ENCODE assay signal across 9 mouse cellular contexts in the genomic region with DNA sequence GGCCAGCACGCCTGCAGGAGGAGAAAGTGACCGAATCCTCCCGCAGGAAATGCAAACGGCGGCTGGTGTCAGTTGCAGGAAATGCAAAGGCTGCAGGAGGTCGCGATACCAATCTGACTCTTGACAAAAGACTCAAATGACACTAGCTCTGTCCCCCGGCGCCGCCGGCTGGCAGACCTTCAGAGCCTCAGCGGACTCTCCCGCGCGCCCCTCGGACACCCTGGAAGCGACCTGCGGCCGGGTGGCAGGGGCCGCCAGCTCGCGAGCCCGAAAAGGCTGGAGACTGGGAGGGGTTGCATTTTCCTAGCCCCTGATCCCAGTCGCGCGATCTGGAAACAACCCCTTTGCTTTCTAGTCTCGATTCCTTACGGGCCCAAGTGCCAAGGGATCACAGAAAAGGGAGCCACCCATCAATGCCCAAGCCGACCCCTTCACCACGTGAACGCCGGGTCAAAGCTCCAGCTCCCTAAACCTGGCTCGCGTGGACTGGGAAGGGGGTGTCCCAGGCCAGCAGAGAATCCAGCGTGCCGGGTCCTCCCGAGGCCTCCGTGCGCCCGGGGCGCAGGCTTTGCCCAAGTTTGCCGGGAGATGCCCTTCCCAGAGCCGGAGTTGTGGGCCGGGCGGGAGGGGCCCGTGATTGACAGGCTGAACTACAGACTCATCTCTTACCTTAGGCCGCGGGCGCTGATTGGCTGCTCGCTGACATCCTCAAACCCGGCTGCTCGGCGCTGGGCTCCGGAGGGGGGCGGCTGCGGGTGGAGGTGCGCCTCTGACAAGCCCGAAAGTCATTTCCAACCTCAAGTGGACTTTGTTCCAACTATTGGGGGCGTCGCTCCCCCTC. TPM values are rescaled to one million over a fixed set of nuclear protein-coding genes. Genes with fewer than 3 reads are reported as not detected.
DNase-seq lines count a peak whose midpoint lies in the region; ATAC-seq lines count a peak whose summit lies in the region.
"Had no signal": no experiment of that assay in that cellular context is flagged by ENCODE, and none has a peak within 500 bp of the region (broad histone marks: within the 10 kb centered on the region; RNA-seq: fewer than 3 reads in every experiment).

A gene (plus strand): TSS at position 764 of the 841 bp plus-strand sequence.

- no peak for ATAC-seq in heart, embryonic 13.5 days (ENCODE audit: extremely low read depth, insufficient number of reproducible peaks, low FRiP score, low TSS enrichment)
- ATAC-seq in stomach, embryonic 15.5 days (ENCODE audit: insufficient read depth, low FRiP score, low read depth): no peak

- intact Hi-C loops in gastrocnemius, postnatal 14 days (cut with DNase I; ENCODE audit: low total_unique reads): no loop called here

- no peaks in the 10 kb centered on the region for H3K9me3 ChIP-seq in heart, embryonic 13.5 days
- no peaks in the 10 kb centered on the region for H3K9me3 ChIP-seq in forebrain, embryonic 10.5 days
- H3K9me3 ChIP-seq in stomach, embryonic 15.5 days: no peaks in the 10 kb centered on the region

- H3K4me2 ChIP-seq in heart, embryonic 13.5 days: peak within 1 kb of the TSS; percentile 63
- H3K4me2 ChIP-seq in stomach, embryonic 15.5 days: peak within 1 kb of the TSS; percentile 49

- H3K9ac ChIP-seq in heart, embryonic 13.5 days: no peak within 1 kb of the TSS
- no peak within 1 kb of the TSS for H3K9ac ChIP-seq in stomach, embryonic 15.5 days

- under 1% methylated on average over 60 of the region's 60 CpGs for WGBS in heart, embryonic 13.5 days
- WGBS in forebrain, embryonic 10.5 days: under 1% methylated on average over 60 of the region's 60 CpGs
- WGBS in stomach, embryonic 15.5 days: under 1% methylated on average over 60 of the region's 60 CpGs

- H3K4me3 ChIP-seq in heart, embryonic 13.5 days: peak within 1 kb of the TSS; percentile 40
- peak within 1 kb of the TSS; percentile 56 for H3K4me3 ChIP-seq in forebrain, embryonic 10.5 days
- peak within 1 kb of the TSS; percentile 27 for H3K4me3 ChIP-seq in stomach, embryonic 15.5 days (replicated peaks)

- H3K27me3 ChIP-seq in heart, embryonic 13.5 days (replicated peaks): peaks cover 100% of the 10 kb centered on the region
- H3K27me3 ChIP-seq in forebrain, embryonic 10.5 days (ENCODE audit: poor library complexity, severe bottlenecking): peaks cover 100% of the 10 kb centered on the region
- H3K27me3 ChIP-seq in stomach, embryonic 15.5 days (replicated peaks): peaks cover 87% of the 10 kb centered on the region

- H3K36me3 ChIP-seq in heart, embryonic 13.5 days: no peaks in the 10 kb centered on the region
- H3K36me3 ChIP-seq in forebrain, embryonic 10.5 days (replicated peaks): no peaks in the 10 kb centered on the region
- no peaks in the 10 kb centered on the region for H3K36me3 ChIP-seq in stomach, embryonic 15.5 days

- H3K4me1 ChIP-seq in heart, embryonic 13.5 days: peaks cover 33% of the 10 kb centered on the region
- peaks cover 55% of the 10 kb centered on the region for H3K4me1 ChIP-seq in forebrain, embryonic 10.5 days
- H3K4me1 ChIP-seq in stomach, embryonic 15.5 days: peaks cover 14% of the 10 kb centered on the region

- no peak for DNase-seq in heart, adult 11 months
- peak; percentile 38 for DNase-seq in Muller cell, postnatal 12 days (ENCODE audit: inconsistent ontology term)
- peak; percentile 64 for DNase-seq in forebrain, embryonic 10.5 days (ENCODE audit: extremely low spot score, low spot score)
- DNase-seq in liver: peak; percentile 18
- DNase-seq in c-Kit-positive CD71-positive TER-119-positive erythroid progenitor cells, embryonic 14.5 days (ENCODE audit: low spot score): no peak
- DNase-seq in gastrocnemius, postnatal 14 days: no peak

- H3K27ac ChIP-seq in heart, embryonic 13.5 days (replicated peaks): no peak within 1 kb of the TSS
- H3K27ac ChIP-seq in forebrain, embryonic 10.5 days: peak within 1 kb of the TSS; percentile 77
- no peak within 1 kb of the TSS for H3K27ac ChIP-seq in stomach, embryonic 15.5 days

RNA-seq across cellular contexts. Expression of the gene that starts here (rescaled TPM):
- not detected in 2 replicates for polyA plus RNA-seq in heart, embryonic 13.5 days (2015; fragmentation: Nextera tagmentation; extraction: Ambion mirVana)
- 2.1 and 4.2 TPM in 2 replicates for polyA plus RNA-seq in forebrain, embryonic 10.5 days (2016; fragmentation: Nextera tagmentation; extraction: Ambion mirVana)
- polyA plus RNA-seq in stomach, embryonic 15.5 days (2015; fragmentation: Nextera tagmentation; extraction: Ambion mirVana): 0.22 and 0.23 TPM in 2 replicates
- under 1 TPM in 1 of 2 experiments, not detected in 1; 0.18 TPM for total RNA-seq in gastrocnemius, postnatal 14 days (2021)
- total RNA-seq: MEL had no signal

Comparison
In these comparisons a context has a peak if more than half of its experiments do, and no peak if none do; other contexts are left out.
1. DNase-seq: peak in Muller cell, postnatal 12 days (single experiment), forebrain, embryonic 10.5 days (single experiment) and liver (single experiment); none in heart, adult 11 months (single experiment), c-Kit-positive CD71-positive TER-119-positive erythroid progenitor cells, embryonic 14.5 days (single experiment) and gastrocnemius, postnatal 14 days (single experiment).
2. Peak in every context shown above with its lines, with median percentiles within 50 percentile points of each other: H3K4me3 ChIP-seq.